Comparison of ENCODE assay signal across 10 mouse cellular contexts in genomic region chr3:51999671-52000437, GRCm38 (mm10).
DNase-seq lines count a peak whose midpoint lies in the region; ATAC-seq and TF ChIP-seq lines count a peak whose summit lies in the region.
"Had no signal": no experiment of that assay in that cellular context is flagged by ENCODE, and none has a peak within 500 bp of the region (broad histone marks: within the 10 kb centered on the region; RNA-seq: fewer than 3 reads in every experiment).

No protein-coding gene starts in this region.

- H3K4me3 ChIP-seq in liver, postnatal 0 days (ENCODE audit: low read depth, low read length): no peak overlapping the region
- no peak overlapping the region for H3K4me3 ChIP-seq in forebrain, postnatal 0 days (ENCODE audit: low read depth, low read length)
- no peak overlapping the region for H3K4me3 ChIP-seq in hindbrain, embryonic 11.5 days (ENCODE audit: low read depth, low read length)
- H3K4me3 ChIP-seq: heart, embryonic 13.5 days had no signal

- WGBS in liver, postnatal 0 days (ENCODE audit: insufficient replicate concordance): 47% methylated on average over 21 of the region's 21 CpGs
- 92% methylated on average over 21 of the region's 21 CpGs for WGBS in forebrain, postnatal 0 days
- 92% methylated on average over 21 of the region's 21 CpGs for WGBS in hindbrain, embryonic 11.5 days

- H3K27me3 ChIP-seq in liver, postnatal 0 days (ENCODE audit: insufficient read depth, low read length): no peaks in the 10 kb centered on the region
- no peaks in the 10 kb centered on the region for H3K27me3 ChIP-seq in forebrain, postnatal 0 days (ENCODE audit: insufficient read depth, low read length)
- H3K27me3 ChIP-seq in hindbrain, embryonic 11.5 days (ENCODE audit: control insufficient read depth, insufficient read depth, low read length): no peaks in the 10 kb centered on the region
- H3K27me3 ChIP-seq: heart, embryonic 13.5 days; Patski had no signal

- ATAC-seq in liver, postnatal 0 days: peak; percentile 78
- ATAC-seq in forebrain, postnatal 0 days: no peak
- ATAC-seq in hindbrain, embryonic 11.5 days (ENCODE audit: low FRiP score): no peak
- ATAC-seq: Patski had no signal

- peak; percentile 52; the same call in 1 of the 2 replicates for TF ChIP-seq EP300 in liver, postnatal 0 days (IDR thresholded peaks at IDR 0.05; ENCODE audit: low read depth)

- intact Hi-C loops in heart, postnatal 36 days (cut with DNase I): loop anchor here (2.0 kb wide), 1 partner anchor 47 kb away; no protein-coding TSS in a partner anchor

- no peaks in the 10 kb centered on the region for H3K9me3 ChIP-seq in liver, postnatal 0 days (ENCODE audit: low read length)
- H3K9me3 ChIP-seq in forebrain, postnatal 0 days (ENCODE audit: low read length): no peaks in the 10 kb centered on the region
- no peaks in the 10 kb centered on the region for H3K9me3 ChIP-seq in hindbrain, embryonic 11.5 days (ENCODE audit: control insufficient read depth, low read length)
- H3K9me3 ChIP-seq: heart, embryonic 13.5 days had no signal

- 0 out of 2 replicates have a peak overlapping the region, but pooled peaks have one; percentile 26 for H3K4me2 ChIP-seq in liver, postnatal 0 days (ENCODE audit: low read depth, low read length)
- H3K4me2 ChIP-seq in forebrain, postnatal 0 days (ENCODE audit: low read depth): no peak overlapping the region
- no peak overlapping the region for H3K4me2 ChIP-seq in hindbrain, embryonic 11.5 days (replicated peaks; ENCODE audit: low read depth, low read length)
- H3K4me2 ChIP-seq: heart, embryonic 13.5 days had no signal

- H3K36me3 ChIP-seq in liver, postnatal 0 days (replicated peaks; ENCODE audit: insufficient read depth, low read length): no peaks in the 10 kb centered on the region
- H3K36me3 ChIP-seq in forebrain, postnatal 0 days (ENCODE audit: insufficient read depth): no peaks in the 10 kb centered on the region
- no peaks in the 10 kb centered on the region for H3K36me3 ChIP-seq in hindbrain, embryonic 11.5 days (ENCODE audit: control insufficient read depth, insufficient read depth, low read length)
- H3K36me3 ChIP-seq: heart, embryonic 13.5 days had no signal

- peaks cover 21% of the 10 kb centered on the region for H3K4me1 ChIP-seq in liver, postnatal 0 days (ENCODE audit: insufficient read depth)
- H3K4me1 ChIP-seq in forebrain, postnatal 0 days (ENCODE audit: insufficient read depth): peaks cover 11% of the 10 kb centered on the region; the same call in 1 of the 2 replicates
- H3K4me1 ChIP-seq in hindbrain, embryonic 11.5 days (replicated peaks; ENCODE audit: control insufficient read depth, insufficient read depth, low read length): no peaks in the 10 kb centered on the region

- peak; percentile 81 for DNase-seq in layer of hippocampus, adult 9-11 months
- DNase-seq in layer of hippocampus, adult 8-10 months (ENCODE audit: low spot score in 2 of 2): no peak
- DNase-seq in heart, postnatal 36 days: peak; percentile 26 to 28
- DNase-seq in liver, postnatal 0 days: peak; percentile 71
- peak; percentile 36 to 61 for DNase-seq in spleen, postnatal 14 days (ENCODE audit: low spot score in 2 of 2)
- DNase-seq in urinary bladder, postnatal 25 days (ENCODE audit: low spot score): no peak
- DNase-seq in forebrain, postnatal 0 days: no peak
- no peak for DNase-seq in hindbrain, embryonic 11.5 days (ENCODE audit: low spot score)

- TF ChIP-seq CTCF in liver, postnatal 0 days (IDR thresholded peaks at IDR 0.05; ENCODE audit: low read depth): 0 out of 2 replicates have a peak, but pooled peaks have one; percentile 11
- TF ChIP-seq CTCF in forebrain, postnatal 0 days (IDR thresholded peaks at IDR 0.05; ENCODE audit: low read depth): no peak

- H3K27ac ChIP-seq in liver, postnatal 0 days (ENCODE audit: low read depth): peak overlapping the region; percentile 68
- no peak overlapping the region for H3K27ac ChIP-seq in forebrain, postnatal 0 days (ENCODE audit: low read depth, low read length)
- H3K27ac ChIP-seq in hindbrain, embryonic 11.5 days (ENCODE audit: low read depth, low read length): no peak overlapping the region
- H3K27ac ChIP-seq: heart, embryonic 13.5 days had no signal

- H3K9ac ChIP-seq in liver, postnatal 0 days (replicated peaks): no peak overlapping the region
- H3K9ac ChIP-seq in forebrain, postnatal 0 days: no peak overlapping the region
- no peak overlapping the region for H3K9ac ChIP-seq in hindbrain, embryonic 11.5 days (ENCODE audit: low read depth, low read length)
- H3K9ac ChIP-seq: heart, embryonic 13.5 days had no signal

Comparison
In these comparisons a context has a peak if more than half of its experiments do, and no peak if none do; other contexts are left out.
1. DNase-seq: peak in layer of hippocampus, adult 9-11 months (single experiment), heart, postnatal 36 days (2 of 2), liver, postnatal 0 days (single experiment) and spleen, postnatal 14 days (2 of 2); none in layer of hippocampus, adult 8-10 months (0 of 2), urinary bladder, postnatal 25 days (single experiment), forebrain, postnatal 0 days (single experiment) and hindbrain, embryonic 11.5 days (single experiment).